Mouse (Mus musculus): ENCODE measurements at regions not wholly inside any gene's neighbourhood (a gene's known extent, or its start where the extent isn't known, plus 50 kb on each side); places are given as distances from the start of the nearest gene placed in this dataset.

DNA sequence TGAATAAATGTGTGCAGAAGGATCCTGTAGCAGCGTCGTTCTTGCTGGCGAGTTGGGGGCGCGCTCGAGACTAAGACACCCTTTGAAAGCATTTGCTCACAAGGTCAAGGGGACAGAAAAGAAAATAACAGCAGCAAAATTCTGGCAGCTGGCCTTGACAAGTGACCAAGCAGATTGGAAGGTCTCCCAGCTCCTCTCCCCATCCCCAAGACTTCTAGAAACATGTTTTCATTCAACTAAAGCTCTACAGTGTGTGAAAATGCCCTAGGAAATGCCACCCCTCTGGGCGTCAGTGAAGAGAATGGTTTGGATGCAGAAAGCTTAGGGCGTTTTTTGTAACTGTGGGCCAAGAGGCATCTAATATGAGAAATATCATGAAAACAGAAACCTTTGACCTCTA is 272.7 kb downstream of the Tbc1d1 start:
- TF ChIP-seq CTCF (IDR thresholded peaks at IDR 0.05; ENCODE audit: borderline replicate concordance, control insufficient read depth, extremely low read depth, insufficient read depth, low read length, poor library complexity) (no peak), POLR2A (IDR thresholded peaks at IDR 0.05; ENCODE audit: control insufficient read depth, extremely low read depth, insufficient read depth, low read length, poor library complexity) (no peak)

All from thymus, adult 2 months (tissue).